Mouse (Mus musculus) liver, embryonic 13.5 days (tissue): ENCODE measurements around the gene Herc3. TPM values are rescaled to one million over a fixed set of nuclear protein-coding genes. Genes with fewer than 3 reads are reported as not detected.

Experiments
- ATAC-seq: fragments of 200-750 bp; cut with Nextera tagmentation; 2 replicates; pipeline ENCODE4 v1.8.0; 2017; ENCODE audit warnings: low read depth, mild to moderate bottlenecking, moderate number of reproducible peaks, moderate library complexity
- DNase-seq: peaks from one replicate; pipeline ENCODE4 v3.0.0; 2022
- H3K27ac ChIP-seq: fragments of 300-500 bp; sonication (generic); 2 replicates; pipeline ENCODE4 v1.5.1; 2015; ENCODE audit warnings: moderate library complexity, mild to moderate bottlenecking, inconsistent platforms
- H3K27me3 ChIP-seq: fragments of 300-500 bp; sonication (generic); 2 replicates; pipeline ENCODE4 v1.6.1; 2015; ENCODE audit warnings: mild to moderate bottlenecking, inconsistent platforms
- H3K36me3 ChIP-seq: fragments of 300-500 bp; sonication (generic); 2 replicates; pipeline ENCODE4 v1.6.1; 2015; ENCODE audit warnings: mild to moderate bottlenecking, inconsistent platforms
- H3K4me1 ChIP-seq: fragments of 300-500 bp; sonication (generic); replicated peaks from 2 replicates; pipeline ENCODE4 v1.6.1; 2015; ENCODE audit warnings: inconsistent platforms
- H3K4me2 ChIP-seq: fragments of 300-500 bp; sonication (generic); 2 replicates; pipeline ENCODE4 v1.6.1; 2015; ENCODE audit warnings: inconsistent platforms, mild to moderate bottlenecking, moderate library complexity
- H3K4me3 ChIP-seq: fragments of 300-500 bp; sonication (generic); replicated peaks from 2 replicates; pipeline ENCODE4 v1.5.1; 2015; ENCODE audit warnings: mild to moderate bottlenecking, inconsistent platforms
- H3K9ac ChIP-seq: fragments of 300-500 bp; sonication (generic); 2 replicates; pipeline ENCODE4 v1.6.1; 2015; ENCODE audit warnings: mild to moderate bottlenecking, inconsistent platforms
- H3K9me3 ChIP-seq: fragments of 300-500 bp; sonication (generic); replicated peaks from 2 replicates; pipeline ENCODE4 v1.6.1; 2016; ENCODE audit warnings: inconsistent platforms
- WGBS: fragments of 180-500 bp; shearing (Covaris S2); methylation state at CpG from one replicate; pipeline ENCODE4 v1.1.7; 2015; ENCODE audit not compliant: insufficient replicate concordance; 5-methylcytosine and 5-hydroxymethylcytosine counted together
- polyA plus RNA-seq: library from polyadenylated mRNA; unstranded; fragments of >200 nt; fragmentation: Nextera tagmentation; extraction: Ambion mirVana; gene quantifications from 2 replicates; pipeline ENCODE4 v1.2.1, GENCODE M21; 2015

Herc3 gene
- polyA plus RNA-seq, 1 experiment from 2014 or later: 1.8 TPM

- WGBS: 60% methylated on average over 4 of the region's 4 CpGs
- no peak for DNase-seq
- no peaks in the 10 kb centered on the region for H3K4me1 ChIP-seq
- H3K27me3 ChIP-seq: no peaks in the 10 kb centered on the region
- no peak overlapping the region for H3K27ac ChIP-seq
- no peaks in the 10 kb centered on the region for H3K9me3 ChIP-seq
- no peaks in the 10 kb centered on the region for H3K36me3 ChIP-seq
- ATAC-seq: no peak
- no peak overlapping the region for H3K4me2 ChIP-seq
- H3K4me3 ChIP-seq: no peak overlapping the region
- H3K9ac ChIP-seq: no peak overlapping the region
These were observed 115.6 kb downstream of the Herc3 start for GRCm38 (mm10) chr6:58946840-58947239.

DNA sequence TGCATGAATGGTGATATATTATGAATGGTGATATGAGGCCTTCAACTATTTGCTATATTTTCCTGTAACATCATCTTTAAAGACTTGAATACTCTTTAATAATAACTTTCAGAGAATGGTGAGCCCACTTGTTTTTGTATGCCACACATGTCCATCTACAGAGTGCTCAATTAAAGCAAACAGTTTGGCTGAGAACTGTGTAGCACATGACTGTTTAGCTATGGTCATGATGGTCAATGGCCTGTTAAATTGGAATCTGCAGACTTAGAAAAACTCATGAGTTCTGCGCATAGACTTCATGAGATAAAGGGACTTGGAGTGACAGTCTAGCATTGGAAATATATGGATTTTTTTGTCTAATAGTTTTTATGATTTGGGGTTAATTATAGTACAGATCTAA lies 119.1 kb downstream of the Herc3 start:
- H3K4me3 ChIP-seq: no peak overlapping the region
- 73% methylated on average over 1 of the region's 1 CpGs for WGBS
- DNase-seq (no peak), ATAC-seq (no peak)
- H3K27me3 ChIP-seq: no peaks in the 10 kb centered on the region
- no peak overlapping the region for H3K9ac ChIP-seq
- no peaks in the 10 kb centered on the region for H3K36me3 ChIP-seq
- H3K4me1 ChIP-seq: no peaks in the 10 kb centered on the region
- H3K9me3 ChIP-seq: no peaks in the 10 kb centered on the region
- H3K4me2 ChIP-seq: no peak overlapping the region
- no peak overlapping the region for H3K27ac ChIP-seq

DNA sequence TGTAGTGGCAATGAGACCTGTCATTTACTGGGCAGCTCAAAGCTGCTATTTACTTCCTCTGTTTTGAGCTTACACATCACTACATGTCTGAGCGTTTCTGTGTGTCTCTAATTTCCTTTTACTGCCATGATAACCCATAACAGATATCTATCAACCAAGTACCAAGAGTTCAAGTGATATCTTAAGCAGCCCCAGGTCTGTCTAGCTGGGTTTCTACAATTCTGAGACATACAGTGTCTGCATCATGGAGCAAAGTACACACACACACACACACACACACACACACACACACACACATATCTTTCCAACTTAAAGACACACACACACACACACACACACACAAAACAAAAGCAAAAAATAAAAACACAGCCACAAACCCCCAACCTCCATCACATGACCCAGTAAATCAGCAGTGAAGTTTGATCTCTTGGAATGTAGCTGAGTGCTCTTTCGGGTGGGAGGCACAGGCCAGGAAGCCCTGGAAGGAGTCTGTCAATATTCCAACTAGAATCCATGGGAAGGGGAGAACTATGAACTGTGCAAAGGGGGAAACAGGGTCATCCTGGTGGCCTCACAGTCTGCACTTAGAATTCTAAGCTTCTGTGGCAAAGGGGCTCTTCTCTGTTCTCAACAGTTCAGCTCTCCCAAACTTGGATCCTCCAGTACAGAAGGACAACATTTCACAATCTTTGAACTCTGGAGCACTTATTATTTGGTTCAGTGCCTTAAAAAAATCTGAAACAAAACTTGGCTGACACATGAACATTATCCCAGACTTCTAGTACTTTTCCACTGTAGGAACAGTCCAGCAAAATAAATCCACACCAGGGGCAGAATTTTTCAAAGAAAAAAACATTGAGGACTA lies 120.1 kb downstream of the Herc3 start:
- no peak for DNase-seq
- H3K27ac ChIP-seq: no peak overlapping the region
- 42% methylated on average over 2 of the region's 2 CpGs for WGBS
- H3K27me3 ChIP-seq: no peaks in the 10 kb centered on the region
- no peaks in the 10 kb centered on the region for H3K36me3 ChIP-seq
- ATAC-seq: no peak
- no peak overlapping the region for H3K9ac ChIP-seq
- no peak overlapping the region for H3K4me2 ChIP-seq
- H3K4me1 ChIP-seq: no peaks in the 10 kb centered on the region
- no peak overlapping the region for H3K4me3 ChIP-seq
- no peaks in the 10 kb centered on the region for H3K9me3 ChIP-seq

DNA sequence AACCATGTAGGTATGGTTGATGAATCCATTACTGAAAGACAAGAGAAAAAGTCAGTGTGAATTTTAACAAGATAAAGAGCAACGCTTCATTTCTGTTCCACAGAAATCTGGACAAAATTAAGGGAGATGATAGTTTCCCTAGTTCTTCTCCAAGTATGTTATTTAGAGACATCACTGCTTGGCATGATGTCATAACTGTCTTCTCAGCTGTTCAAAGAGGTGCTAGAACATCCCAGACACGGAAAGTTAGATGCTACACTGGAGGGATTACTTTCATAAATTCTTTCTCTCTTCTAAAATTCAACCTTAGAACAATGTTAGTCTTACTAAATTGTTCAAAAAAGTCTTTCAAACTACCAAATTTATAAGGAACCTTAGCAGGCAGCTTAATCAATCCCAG lies 129.3 kb downstream of the Herc3 start:
- 70% methylated on average over 2 of the region's 2 CpGs for WGBS
- no peaks in the 10 kb centered on the region for H3K36me3 ChIP-seq
- no peaks in the 10 kb centered on the region for H3K9me3 ChIP-seq
- ATAC-seq: no peak
- no peak overlapping the region for H3K4me3 ChIP-seq
- H3K4me1 ChIP-seq: no peaks in the 10 kb centered on the region
- H3K27me3 ChIP-seq: no peaks in the 10 kb centered on the region
- H3K9ac ChIP-seq: no peak overlapping the region
- no peak overlapping the region for H3K4me2 ChIP-seq
- no peak overlapping the region for H3K27ac ChIP-seq
- no peak for DNase-seq

DNA sequence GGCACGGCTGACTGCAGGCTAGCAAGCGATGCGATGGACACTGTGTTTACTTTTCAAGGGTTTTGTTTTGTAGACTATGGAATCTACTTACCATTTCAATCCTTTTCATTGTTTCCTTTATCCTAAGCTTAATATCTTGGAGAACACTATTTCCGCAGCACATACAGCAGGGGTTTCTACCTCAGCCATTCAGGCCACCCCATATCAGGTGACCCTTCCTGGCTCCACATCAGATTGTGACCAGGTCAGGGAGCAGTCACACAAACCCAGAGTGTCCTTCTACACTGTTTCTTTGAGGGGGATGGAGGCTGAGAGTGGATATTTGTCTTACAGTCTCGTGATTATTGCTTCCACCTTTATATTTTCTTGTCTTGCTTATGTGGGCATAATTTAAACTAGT lies 131.4 kb downstream of the Herc3 start:
- Histone ChIP-seq H3K27ac (no peak overlapping the region), H3K9ac (no peak overlapping the region), H3K4me3 (no peak overlapping the region), H3K9me3 (no peaks in the 10 kb centered on the region), H3K27me3 (no peaks in the 10 kb centered on the region), H3K36me3 (no peaks in the 10 kb centered on the region), H3K4me1 (no peaks in the 10 kb centered on the region), H3K4me2 (no peak overlapping the region)
- WGBS: 79% methylated on average over 5 of the region's 5 CpGs
- no peak for ATAC-seq
- DNase-seq: no peak

GRCm38 (mm10) chr6:58964091-58964490 lies 132.8 kb downstream of the Herc3 start:
- Histone ChIP-seq H3K4me2 (no peak overlapping the region), H3K9ac (no peak overlapping the region), H3K4me1 (no peaks in the 10 kb centered on the region), H3K36me3 (no peaks in the 10 kb centered on the region), H3K27ac (no peak overlapping the region), H3K9me3 (no peaks in the 10 kb centered on the region), H3K27me3 (no peaks in the 10 kb centered on the region), H3K4me3 (no peak overlapping the region)
- ATAC-seq (no peak), DNase-seq (no peak)
- WGBS: 80% methylated on average over 2 of the region's 2 CpGs

- H3K27me3 ChIP-seq: no peaks in the 10 kb centered on the region
- no peaks in the 10 kb centered on the region for H3K9me3 ChIP-seq
- H3K4me2 ChIP-seq: no peak overlapping the region
- no peak overlapping the region for H3K9ac ChIP-seq
- no peaks in the 10 kb centered on the region for H3K4me1 ChIP-seq
- no peak for ATAC-seq
- H3K36me3 ChIP-seq: no peaks in the 10 kb centered on the region
- no peak for DNase-seq
- H3K27ac ChIP-seq: no peak overlapping the region
- no peak overlapping the region for H3K4me3 ChIP-seq
These were observed 133.3 kb downstream of the Herc3 start for GRCm38 (mm10) chr6:58964565-58964964.

- no peak for ATAC-seq
- H3K4me2 ChIP-seq: no peak overlapping the region
- no peak for DNase-seq
These were observed 134.0 kb downstream of the Herc3 start for GRCm38 (mm10) chr6:58965071-58965831.

GRCm38 (mm10) chr6:58968272-58968671 lies 137.0 kb downstream of the Herc3 start:
- Histone ChIP-seq H3K4me1 (no peaks in the 10 kb centered on the region), H3K27me3 (no peaks in the 10 kb centered on the region), H3K4me2 (no peak overlapping the region), H3K36me3 (no peaks in the 10 kb centered on the region), H3K27ac (no peak overlapping the region), H3K9ac (no peak overlapping the region), H3K4me3 (no peak overlapping the region), H3K9me3 (no peaks in the 10 kb centered on the region)
- DNase-seq (no peak), ATAC-seq (no peak)
- 64% methylated on average over 3 of the region's 3 CpGs for WGBS

More at GRCm38 (mm10) chr6:58965071-58965831, 134.0 kb downstream of the Herc3 start:
- H3K9me3 ChIP-seq: no peaks in the 10 kb centered on the region
- H3K27ac ChIP-seq: no peak overlapping the region
- no peaks in the 10 kb centered on the region for H3K27me3 ChIP-seq
- 26% methylated on average over 12 of the region's 12 CpGs for WGBS
- H3K9ac ChIP-seq: no peak overlapping the region
- no peaks in the 10 kb centered on the region for H3K36me3 ChIP-seq
- H3K4me3 ChIP-seq: no peak overlapping the region
- no peaks in the 10 kb centered on the region for H3K4me1 ChIP-seq

Other genes with a start within 250 kb of the Herc3 start
- 201 and 233 TPM in 2 replicates for gene Abcg2, start 246.9 kb upstream of the Herc3 start, polyA plus RNA-seq
- gene Nap1l5, start 75.6 kb downstream of the Herc3 start, polyA plus RNA-seq: 0.25 and 0.27 TPM in 2 replicates
- gene Fam13a, start 193.1 kb downstream of the Herc3 start, polyA plus RNA-seq: 0.67 and 0.75 TPM in 2 replicates